Mouse (Mus musculus) lung, embryonic 14.5 days (tissue): ENCODE data around the gene Myo18a. TPM values are rescaled to one million over a fixed set of nuclear protein-coding genes. Genes with fewer than 3 reads are reported as not detected.
A peak's percentile ranks its signal among the peaks of the same experiment; 100 is the strongest.

Experiments
- ATAC-seq: fragments of 200-750 bp; cut with Nextera tagmentation; 2 replicates; pipeline ENCODE4 v1.8.0; 2017; ENCODE audit warnings: mild to moderate bottlenecking, moderate TSS enrichment, moderate library complexity; ENCODE audit not compliant: insufficient read depth
- DNase-seq: peaks from one replicate; pipeline ENCODE4 v3.0.0-alpha.2; 2015
- H3K27ac ChIP-seq: fragments of 300-500 bp; sonication (generic); 2 replicates; pipeline ENCODE4 v1.5.1; 2014; ENCODE audit warnings: low read depth, mild to moderate bottlenecking, moderate library complexity
- H3K27me3 ChIP-seq: fragments of 300-500 bp; sonication (generic); 2 replicates; pipeline ENCODE4 v1.6.1; 2014; ENCODE audit warnings: low read length, control low read depth; ENCODE audit not compliant: insufficient read depth
- H3K36me3 ChIP-seq: fragments of 300-500 bp; sonication (generic); 2 replicates; pipeline ENCODE4 v1.6.1; 2014; ENCODE audit warnings: control low read depth; ENCODE audit not compliant: insufficient read depth
- H3K4me1 ChIP-seq: fragments of 300-500 bp; sonication (generic); 2 replicates; pipeline ENCODE4 v1.6.1; 2014; ENCODE audit warnings: antibody characterized with exemption, control low read depth; ENCODE audit not compliant: insufficient read depth
- H3K4me2 ChIP-seq: fragments of 300-500 bp; sonication (generic); 2 replicates; pipeline ENCODE4 v1.6.1; 2014; ENCODE audit warnings: mild to moderate bottlenecking
- H3K4me3 ChIP-seq: fragments of 300-500 bp; sonication (generic); 2 replicates; pipeline ENCODE4 v1.5.1; 2014; ENCODE audit warnings: low read depth, low read length
- H3K9ac ChIP-seq: fragments of 300-500 bp; sonication (generic); 2 replicates; pipeline ENCODE4 v1.6.1; 2014
- H3K9me3 ChIP-seq: fragments of 300-500 bp; sonication (generic); 2 replicates; pipeline ENCODE4 v1.6.1; 2016; ENCODE audit warnings: low read depth, low read length, control low read depth
- CTCF ChIP-seq: IDR thresholded peaks from 2 replicates; pipeline ENCODE4 v1.5.1; 2016; ENCODE audit warnings: antibody characterized with exemption, low read depth
- WGBS: fragments of 180-500 bp; shearing (Covaris S2); extraction: QIAGEN DNeasy Blood & Tissue Kit; methylation state at CpG from one replicate; pipeline ENCODE4 v1.1.7; 2014; 5-methylcytosine and 5-hydroxymethylcytosine counted together
- polyA plus RNA-seq: library from polyadenylated mRNA; unstranded; fragments of >200 nt; fragmentation: Nextera tagmentation; extraction: Ambion mirVana; gene quantifications from 2 replicates; pipeline ENCODE4 v1.2.1, GENCODE M21; 2014

Gene Myo18a
- polyA plus RNA-seq, 1 experiment from 2014 or later: 35.0 TPM

GRCm38 (mm10) chr11:77770346-77770745 lies 7.3 kb downstream of the Myo18a start:
- H3K4me2 ChIP-seq: no peak overlapping the region
- no peak overlapping the region for H3K9ac ChIP-seq
- H3K9me3 ChIP-seq: no peaks in the 10 kb centered on the region
- no peak for ATAC-seq
- H3K4me1 ChIP-seq: peaks cover 12% of the 10 kb centered on the region; the same call in 1 of the 2 replicates
- TF ChIP-seq CTCF: no peak
- no peak overlapping the region for H3K4me3 ChIP-seq
- no peak overlapping the region for H3K27ac ChIP-seq
- no peaks in the 10 kb centered on the region for H3K36me3 ChIP-seq
- H3K27me3 ChIP-seq: no peaks in the 10 kb centered on the region
- DNase-seq: no peak
- 68% methylated on average over 8 of the region's 8 CpGs for whole genome bisulfite sequencing

DNA sequence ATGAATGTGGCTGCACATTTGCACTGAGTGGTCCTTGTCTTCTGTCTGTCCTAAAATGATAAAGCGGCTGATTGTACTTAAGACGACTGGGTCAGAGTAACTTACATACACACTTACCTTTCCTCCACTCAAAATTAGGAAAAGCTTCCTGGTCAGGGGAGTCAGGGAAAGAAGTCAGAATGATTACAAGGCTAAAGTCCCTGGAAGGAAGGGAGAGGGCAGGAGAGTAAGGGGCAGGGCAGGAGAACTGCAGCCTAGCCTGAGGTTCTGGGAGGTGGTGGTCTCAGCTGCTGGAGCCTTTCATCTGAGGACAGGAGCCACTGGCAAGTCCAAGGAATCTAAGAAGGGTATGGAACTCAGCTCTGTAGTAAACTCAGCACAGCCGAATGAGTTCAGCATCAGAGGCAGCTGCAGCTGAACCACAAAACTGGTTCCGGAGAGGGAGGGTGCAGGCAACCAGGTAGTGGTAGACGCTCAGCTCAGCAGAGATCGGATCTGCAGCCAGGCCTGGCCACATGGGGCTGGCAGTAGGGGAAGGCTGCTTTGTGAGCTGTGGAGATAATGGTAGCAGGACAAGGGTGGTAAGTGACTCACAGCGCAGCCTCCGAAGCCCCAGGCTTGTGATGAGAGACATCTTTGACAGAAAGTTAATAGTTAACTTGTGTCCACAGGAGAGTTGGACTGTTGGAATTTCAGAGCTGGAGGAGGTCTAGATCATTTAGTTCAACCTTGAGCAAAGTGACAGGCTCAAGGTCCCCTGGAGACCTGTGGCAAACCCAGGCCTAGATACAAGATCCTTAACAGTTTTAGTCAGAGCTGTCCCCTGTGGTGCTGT lies 9.1 kb downstream of the Myo18a start:
- Histone ChIP-seq H3K9ac (no peak overlapping the region), H3K4me1 (peaks cover 4% of the 10 kb centered on the region; the same call in 1 of the 2 replicates), H3K4me3 (no peak overlapping the region), H3K4me2 (0 out of 2 replicates have a peak overlapping the region, but pooled peaks have one; percentile 2), H3K27ac (peak overlapping the region; percentile 77), H3K27me3 (no peaks in the 10 kb centered on the region), H3K9me3 (no peaks in the 10 kb centered on the region), H3K36me3 (no peaks in the 10 kb centered on the region)
- ATAC-seq: no peak; the same call in 1 of the 2 replicates
- TF ChIP-seq CTCF: no peak
- WGBS: 53% methylated on average over 8 of the region's 8 CpGs
- peak; percentile 13 for DNase-seq

- no peak for TF ChIP-seq CTCF
- H3K9me3 ChIP-seq: no peaks in the 10 kb centered on the region
- DNase-seq: peak; percentile 37
- H3K4me3 ChIP-seq: no peak overlapping the region
- 0 out of 2 replicates have a peak, but pooled peaks cover 4% of the 10 kb centered on the region for H3K4me1 ChIP-seq
- H3K9ac ChIP-seq: no peak overlapping the region
- 50% methylated on average over 9 of the region's 9 CpGs for WGBS
- H3K36me3 ChIP-seq: peaks cover 16% of the 10 kb centered on the region; the same call in 1 of the 2 replicates
- peak overlapping the region; percentile 46; the same call in 1 of the 2 replicates for H3K27ac ChIP-seq
- H3K27me3 ChIP-seq: no peaks in the 10 kb centered on the region
- no peak overlapping the region for H3K4me2 ChIP-seq
- ATAC-seq: no peak; the same call in 1 of the 2 replicates
Measured at GRCm38 (mm10) chr11:77775701-77776400, 12.8 kb downstream of the Myo18a start.

DNA sequence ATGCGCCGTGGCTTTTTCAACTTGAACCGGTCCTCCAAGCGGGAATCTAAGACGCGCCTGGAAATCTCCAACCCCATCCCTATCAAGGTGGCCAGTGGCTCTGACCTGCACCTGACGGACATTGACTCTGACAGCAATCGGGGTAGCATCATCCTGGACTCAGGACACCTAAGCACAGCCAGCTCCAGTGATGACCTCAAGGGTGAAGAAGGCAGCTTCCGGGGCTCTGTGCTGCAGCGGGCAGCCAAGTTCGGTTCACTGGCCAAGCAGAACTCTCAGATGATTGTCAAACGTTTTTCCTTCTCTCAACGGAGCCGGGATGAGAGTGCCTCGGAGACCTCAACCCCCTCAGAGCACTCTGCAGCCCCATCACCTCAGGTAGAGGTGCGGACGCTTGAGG lies 14.4 kb downstream of the Myo18a start:
- Histone ChIP-seq H3K27ac (no peak overlapping the region), H3K4me1 (0 out of 2 replicates have a peak, but pooled peaks cover 7% of the 10 kb centered on the region), H3K27me3 (no peaks in the 10 kb centered on the region), H3K9me3 (no peaks in the 10 kb centered on the region), H3K9ac (no peak overlapping the region), H3K36me3 (peaks cover 20% of the 10 kb centered on the region; the same call in 1 of the 2 replicates), H3K4me3 (no peak overlapping the region), H3K4me2 (no peak overlapping the region)
- no peak for ATAC-seq
- no peak for DNase-seq
- TF ChIP-seq CTCF: no peak
- 91% methylated on average over 17 of the region's 17 CpGs for WGBS

GRCm38 (mm10) chr11:77777937-77778336 lies 14.9 kb downstream of the Myo18a start:
- Histone ChIP-seq H3K27me3 (no peaks in the 10 kb centered on the region), H3K36me3 (peaks cover 20% of the 10 kb centered on the region; the same call in 1 of the 2 replicates), H3K4me1 (0 out of 2 replicates have a peak, but pooled peaks cover 3% of the 10 kb centered on the region), H3K9ac (no peak overlapping the region), H3K27ac (no peak overlapping the region), H3K4me3 (no peak overlapping the region), H3K9me3 (no peaks in the 10 kb centered on the region), H3K4me2 (no peak overlapping the region)
- TF ChIP-seq CTCF: no peak
- WGBS: 93% methylated on average over 17 of the region's 17 CpGs
- no peak for DNase-seq
- ATAC-seq: no peak

- H3K27ac ChIP-seq: no peak overlapping the region
- no peak for DNase-seq
- no peak overlapping the region for H3K9ac ChIP-seq
- H3K4me2 ChIP-seq: no peak overlapping the region
- no peak overlapping the region for H3K4me3 ChIP-seq
- no peaks in the 10 kb centered on the region for H3K9me3 ChIP-seq
- ATAC-seq: no peak
- H3K4me1 ChIP-seq: peaks cover 7% of the 10 kb centered on the region
- 74% methylated on average over 1 of the region's 1 CpGs for WGBS
- H3K36me3 ChIP-seq: peaks cover 20% of the 10 kb centered on the region; the same call in 1 of the 2 replicates
- H3K27me3 ChIP-seq: no peaks in the 10 kb centered on the region
- TF ChIP-seq CTCF: no peak
Measured at GRCm38 (mm10) chr11:77779240-77779639, 16.2 kb downstream of the Myo18a start.

DNA sequence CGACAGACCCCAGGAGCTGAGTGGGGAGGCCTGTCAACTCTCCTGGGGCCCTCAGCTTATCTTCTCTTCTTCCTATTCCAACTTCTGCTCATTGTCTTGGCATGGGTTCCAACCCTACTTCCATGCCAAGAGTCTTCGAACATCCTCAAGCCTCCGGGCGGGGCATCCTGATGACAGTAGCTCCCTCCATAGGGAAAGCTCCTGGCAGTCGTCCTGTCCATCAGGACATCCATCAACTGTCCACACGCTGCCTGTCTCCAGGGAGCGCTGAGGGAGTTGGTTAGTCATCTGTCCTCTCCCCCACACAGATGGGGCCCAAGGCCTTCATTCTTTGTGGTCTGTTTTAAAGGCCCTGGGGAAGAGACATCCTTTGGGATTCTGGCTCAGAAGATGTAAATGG lies 18.0 kb downstream of the Myo18a start:
- peaks cover 22% of the 10 kb centered on the region; the same call in 1 of the 2 replicates for H3K36me3 ChIP-seq
- no peaks in the 10 kb centered on the region for H3K9me3 ChIP-seq
- H3K27me3 ChIP-seq: no peaks in the 10 kb centered on the region
- DNase-seq: peak; percentile 29
- 69% methylated on average over 7 of the region's 7 CpGs for WGBS
- H3K4me1 ChIP-seq: peaks cover 17% of the 10 kb centered on the region
- H3K27ac ChIP-seq: no peak overlapping the region
- no peak overlapping the region for H3K9ac ChIP-seq
- TF ChIP-seq CTCF: no peak
- H3K4me3 ChIP-seq: no peak overlapping the region
- ATAC-seq: no peak
- H3K4me2 ChIP-seq: no peak overlapping the region
